Mouse (Mus musculus) liver, adult 2 months (tissue): ENCODE results near the gene Sema4d.

Experiments
- CTCF ChIP-seq: fragments of 200-500 bp; IDR thresholded peaks from 2 replicates; pipeline ENCODE4 v1.5.1; 2011; ENCODE audit warnings: low read depth, low read length, control low read depth
- POLR2A ChIP-seq: fragments of 200-500 bp; IDR thresholded peaks from 2 replicates; pipeline ENCODE4 v1.6.1; 2011; ENCODE audit warnings: low read length, control low read depth; ENCODE audit not compliant: insufficient read depth; ENCODE audit errors: extremely low read depth

DNA sequence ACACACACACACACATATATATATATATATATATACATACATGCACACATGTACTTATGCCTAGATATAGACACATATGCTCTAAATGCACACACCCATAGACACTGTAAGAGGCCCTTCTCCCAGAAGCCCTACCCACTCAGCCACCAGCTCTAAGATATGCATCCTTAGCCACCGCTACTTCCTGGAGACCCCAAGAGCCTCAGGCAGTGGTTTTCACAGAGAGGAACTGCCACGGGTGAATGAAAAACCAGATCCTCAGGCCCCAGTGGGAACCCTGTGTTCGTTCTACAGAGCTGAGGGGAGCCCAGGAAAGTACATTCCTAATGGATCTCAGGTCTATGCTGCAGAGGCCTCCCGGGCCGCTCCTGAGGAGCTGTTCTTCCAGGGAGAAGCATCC, 28.2 kb downstream of the Sema4d start:
- TF ChIP-seq POLR2A: no peak
- TF ChIP-seq CTCF: no peak
